Mouse (Mus musculus): ENCODE measurements around the gene Pcdh9.

The Pcdh9 gene

DNA sequence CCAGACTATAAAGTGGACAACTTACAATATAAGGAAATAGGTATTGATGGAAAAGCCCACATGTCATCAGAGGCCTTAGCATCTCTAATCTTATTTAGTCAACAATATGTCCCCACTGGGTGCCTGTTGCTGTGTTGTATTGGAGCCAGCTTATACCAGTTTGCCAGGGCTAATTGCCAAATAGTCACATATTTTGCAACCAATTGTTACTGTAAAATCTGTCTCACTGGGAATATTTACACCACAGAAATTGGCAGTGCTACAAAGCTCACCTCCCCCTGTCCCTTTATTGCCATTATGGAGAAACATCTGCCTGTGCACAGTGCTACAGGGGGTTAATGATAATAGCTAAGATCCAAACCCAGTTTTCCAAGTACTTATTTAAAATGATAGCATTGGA is 721.3 kb downstream of the Pcdh9 start:
- DNase-seq (ENCODE audit: low spot score in 2 of 2), result no peak

- no peak for DNase-seq (ENCODE audit: low spot score in 2 of 2)
These were observed 722.1 kb downstream of the Pcdh9 start for GRCm38 (mm10) chr14:93168367-93168766.

- no peak for DNase-seq (ENCODE audit: low spot score in 2 of 2)
These were observed 747.1 kb downstream of the Pcdh9 start for GRCm38 (mm10) chr14:93143414-93143813.

DNA sequence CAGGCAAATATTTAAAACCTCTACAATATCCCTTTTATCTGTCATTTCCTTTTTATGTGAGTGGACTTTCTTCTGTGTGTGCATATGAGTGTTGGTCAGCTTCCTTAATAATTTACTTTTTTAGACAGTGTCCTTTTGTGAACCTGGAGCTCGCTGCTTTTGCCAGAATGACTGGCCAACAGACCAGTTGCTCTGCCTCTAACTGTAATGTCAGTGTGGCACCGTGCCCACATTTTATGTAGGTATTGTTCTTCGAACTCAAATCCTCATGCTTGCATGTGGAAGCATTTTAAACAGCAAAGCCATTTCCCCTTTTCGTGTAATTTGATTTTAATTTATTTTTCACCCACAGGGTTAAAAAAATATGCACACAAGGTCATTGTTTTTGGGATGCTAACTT is 748.4 kb downstream of the Pcdh9 start:
- DNase-seq (ENCODE audit: low spot score in 2 of 2), result no peak

- DNase-seq (ENCODE audit: low spot score in 2 of 2), result no peak
These were observed 763.5 kb downstream of the Pcdh9 start for GRCm38 (mm10) chr14:93126993-93127392.

GRCm38 (mm10) chr14:93102755-93103154 is 787.7 kb downstream of the Pcdh9 start:
- DNase-seq (ENCODE audit: low spot score in 2 of 2), result no peak

DNA sequence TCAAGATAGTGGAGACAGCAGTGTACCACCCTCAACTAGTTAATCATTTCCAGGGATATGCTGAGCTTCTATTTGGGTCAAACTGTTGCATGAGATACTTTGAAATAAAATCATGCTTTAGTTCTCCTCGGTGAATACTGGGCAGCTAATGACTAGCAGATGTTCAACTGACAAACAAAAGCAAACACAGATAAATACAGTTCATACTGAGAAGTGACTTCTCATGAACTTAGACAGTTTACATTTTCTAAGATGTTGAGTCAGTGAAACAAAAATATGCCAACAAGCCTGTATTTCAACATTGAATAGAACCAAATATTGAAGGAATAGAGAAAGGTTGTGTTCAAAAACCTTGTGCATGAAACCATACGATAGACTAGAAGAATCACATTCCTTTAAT is 795.4 kb downstream of the Pcdh9 start:
- DNase-seq (ENCODE audit: low spot score in 2 of 2), result no peak

DNA sequence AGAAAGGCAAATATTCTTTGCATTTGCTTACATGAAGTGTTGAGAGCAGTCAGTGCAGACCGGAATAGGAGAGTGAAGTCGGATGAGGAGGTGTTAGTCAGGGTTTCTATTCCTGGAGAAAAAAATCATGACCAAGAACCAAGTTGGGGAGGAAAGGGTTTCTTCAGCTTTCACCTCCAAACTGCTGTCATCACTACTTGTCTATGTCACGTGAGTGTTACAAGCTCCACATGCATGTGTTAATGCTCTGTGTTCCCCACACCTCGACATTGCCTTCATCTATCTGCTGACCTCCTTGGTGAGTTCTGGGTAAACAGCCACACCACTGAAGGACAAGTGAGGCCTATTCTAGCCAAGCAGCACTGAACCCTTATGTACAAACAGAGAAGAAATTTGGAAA is 797.7 kb downstream of the Pcdh9 start:
- DNase-seq (ENCODE audit: low spot score in 2 of 2), result no peak

GRCm38 (mm10) chr14:93085646-93086045 is 804.8 kb downstream of the Pcdh9 start:
- DNase-seq (ENCODE audit: low spot score in 2 of 2), result no peak

- no peak for DNase-seq (ENCODE audit: low spot score in 2 of 2)
These were observed 807.3 kb downstream of the Pcdh9 start for GRCm38 (mm10) chr14:93083140-93083539.

DNA sequence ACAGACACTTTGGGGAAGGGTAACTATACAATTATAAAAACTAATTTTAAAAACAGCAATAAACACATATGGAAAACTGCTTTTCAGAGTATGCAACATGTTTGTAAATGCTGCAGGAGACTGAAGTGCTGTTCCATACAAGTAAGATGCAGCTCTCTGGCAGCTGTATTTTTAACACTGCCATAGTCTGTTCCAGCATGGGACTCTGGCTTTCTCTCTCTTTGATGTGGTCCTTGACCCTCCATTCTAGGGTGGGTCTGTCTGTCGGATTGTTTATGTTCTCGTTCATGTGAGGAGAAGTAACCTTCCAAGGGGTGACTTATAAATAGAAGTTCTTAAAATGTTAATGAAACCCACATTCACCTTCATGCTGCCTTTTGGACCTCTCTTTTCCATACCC is 809.6 kb downstream of the Pcdh9 start:
- no peak for DNase-seq (ENCODE audit: low spot score in 2 of 2)

- no peak for DNase-seq (ENCODE audit: low spot score in 2 of 2)
These were observed 814.7 kb downstream of the Pcdh9 start for GRCm38 (mm10) chr14:93075761-93076160.

DNA sequence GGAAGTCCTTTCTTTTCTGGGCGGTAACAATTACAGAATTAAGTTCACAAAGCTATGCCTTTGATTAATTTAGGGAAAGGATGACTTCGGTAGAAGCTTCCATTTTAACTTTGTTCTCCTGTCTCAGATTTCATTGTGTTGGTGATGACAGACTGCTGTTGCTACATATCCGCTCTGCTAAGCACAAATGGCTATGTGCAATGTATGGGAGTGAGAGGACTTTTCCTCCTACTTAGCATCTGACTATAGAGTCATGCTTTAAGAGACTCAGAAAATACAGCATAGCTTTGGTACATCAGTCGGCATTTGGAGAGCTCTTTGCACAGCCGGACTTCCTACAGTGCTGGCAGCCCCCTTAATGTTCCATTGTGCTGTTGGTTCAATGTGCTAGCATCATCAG is 818.1 kb downstream of the Pcdh9 start:
- DNase-seq (ENCODE audit: low spot score in 2 of 2), result no peak

- no peak for DNase-seq (ENCODE audit: low spot score in 2 of 2)
These were observed 820.3 kb downstream of the Pcdh9 start for GRCm38 (mm10) chr14:93070140-93070539.

GRCm38 (mm10) chr14:93067411-93068336 is 822.8 kb downstream of the Pcdh9 start:
- no peak for DNase-seq (ENCODE audit: low spot score in 2 of 2)

DNA sequence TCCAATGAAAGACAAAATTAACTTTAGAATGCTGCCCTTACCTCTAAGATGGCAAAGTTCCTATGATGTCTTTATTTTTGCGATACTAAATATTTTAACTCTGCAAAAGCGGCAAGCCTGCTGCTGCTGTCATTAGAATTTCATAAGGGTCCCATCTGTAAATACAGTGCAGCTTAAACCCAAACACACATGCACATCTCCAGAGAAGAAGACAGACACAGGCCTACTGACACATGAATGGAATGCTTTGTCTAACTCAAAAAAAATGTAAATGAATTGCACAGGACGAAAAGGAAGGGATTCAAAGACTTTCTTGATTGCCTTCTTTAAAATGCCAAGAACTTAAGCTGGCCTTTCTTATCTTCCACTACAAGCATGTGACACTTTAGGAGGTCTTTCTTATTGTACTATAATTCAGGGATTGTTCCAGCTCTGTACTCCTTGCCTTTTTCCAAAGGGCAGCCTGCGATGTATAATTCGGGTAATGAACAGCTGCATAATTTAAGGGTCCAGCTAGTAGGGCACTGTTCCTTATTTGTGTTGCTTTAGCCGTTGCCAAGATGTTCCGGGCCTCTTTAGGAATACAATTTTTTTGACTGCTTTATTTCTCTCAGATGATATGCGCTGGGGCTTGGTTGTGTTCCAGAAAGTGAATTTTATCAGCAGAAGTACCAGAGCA is 823.6 kb downstream of the Pcdh9 start:
- DNase-seq (ENCODE audit: low spot score in 2 of 2), result no peak

DNA sequence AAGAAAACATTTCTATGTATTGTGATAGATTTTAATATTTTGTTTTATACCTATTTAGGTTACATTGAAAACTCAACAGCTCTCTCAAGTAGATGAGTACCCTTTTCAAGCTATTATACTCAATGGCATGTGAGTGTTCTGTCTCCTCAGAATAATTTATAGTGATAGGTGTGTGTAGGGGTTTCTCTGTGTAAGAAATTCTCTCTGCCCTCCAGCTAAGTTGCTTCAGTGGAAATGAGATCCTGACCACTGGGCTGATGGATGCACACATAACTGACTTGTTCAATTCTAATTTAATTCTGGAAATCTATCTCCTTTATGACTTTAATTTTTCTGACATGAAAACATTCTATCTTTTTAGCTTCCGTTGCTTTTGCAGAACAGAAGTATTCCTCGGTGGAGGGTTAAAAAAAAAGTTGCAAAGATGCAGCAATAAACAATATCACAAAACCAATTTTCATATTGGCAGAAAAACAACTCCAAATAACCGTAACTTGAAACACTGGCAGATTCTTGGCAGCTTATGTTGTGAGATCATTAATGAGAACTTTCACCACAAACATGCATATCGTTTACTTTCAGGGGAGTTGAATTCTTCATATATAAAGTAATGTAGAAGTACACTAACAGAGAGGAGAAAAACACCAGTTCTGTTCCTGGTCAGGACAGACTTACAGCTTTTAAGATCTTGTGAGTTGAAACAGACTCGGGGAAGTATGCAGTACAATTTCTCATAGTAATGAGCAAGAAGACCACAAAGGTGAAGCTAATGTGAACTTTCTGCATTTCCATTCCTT is 828.5 kb downstream of the Pcdh9 start:
- no peak for DNase-seq (ENCODE audit: low spot score in 2 of 2)

- no peak for DNase-seq (ENCODE audit: low spot score in 2 of 2)
These were observed 831.7 kb downstream of the Pcdh9 start for GRCm38 (mm10) chr14:93058799-93059198.

DNA sequence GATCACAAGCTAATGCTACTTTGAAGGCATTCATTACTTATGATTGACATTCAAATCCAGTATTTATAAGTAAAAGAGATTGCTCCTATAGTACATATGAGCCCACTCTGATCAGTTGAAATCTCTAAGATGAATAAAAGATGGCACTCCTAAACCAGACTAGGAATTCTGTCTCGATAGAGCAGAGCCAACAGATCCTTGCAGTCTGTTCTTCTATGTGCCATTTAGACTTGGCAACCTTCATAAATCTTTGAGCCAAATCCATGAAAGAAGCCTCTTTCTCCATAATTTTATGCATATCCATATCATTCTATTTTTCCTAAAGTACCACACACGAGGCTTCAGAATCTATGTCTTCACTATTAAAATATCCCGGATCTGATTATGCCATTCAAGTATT is 834.5 kb downstream of the Pcdh9 start:
- DNase-seq (ENCODE audit: low spot score in 2 of 2), result no peak

DNA sequence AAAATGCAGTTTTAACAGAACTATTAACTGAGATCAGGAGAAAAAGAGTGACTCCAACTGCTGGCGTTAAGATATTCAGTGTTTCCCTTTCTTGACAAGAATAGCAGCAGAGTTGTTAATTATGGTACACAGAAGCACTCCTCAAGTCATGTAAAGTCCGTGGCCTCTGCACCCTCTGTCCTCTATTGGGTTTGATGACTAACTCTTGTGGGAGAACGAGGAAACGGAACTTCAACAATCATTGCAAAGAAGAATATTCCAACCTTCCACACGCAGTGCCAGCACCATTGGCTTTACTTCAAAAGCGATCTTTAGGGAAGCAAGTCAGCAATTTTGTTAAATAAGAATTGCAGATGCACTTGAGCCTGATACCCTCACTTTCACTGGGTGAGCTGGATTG is 849.9 kb downstream of the Pcdh9 start:
- no peak for DNase-seq (ENCODE audit: low spot score in 2 of 2)

DNA sequence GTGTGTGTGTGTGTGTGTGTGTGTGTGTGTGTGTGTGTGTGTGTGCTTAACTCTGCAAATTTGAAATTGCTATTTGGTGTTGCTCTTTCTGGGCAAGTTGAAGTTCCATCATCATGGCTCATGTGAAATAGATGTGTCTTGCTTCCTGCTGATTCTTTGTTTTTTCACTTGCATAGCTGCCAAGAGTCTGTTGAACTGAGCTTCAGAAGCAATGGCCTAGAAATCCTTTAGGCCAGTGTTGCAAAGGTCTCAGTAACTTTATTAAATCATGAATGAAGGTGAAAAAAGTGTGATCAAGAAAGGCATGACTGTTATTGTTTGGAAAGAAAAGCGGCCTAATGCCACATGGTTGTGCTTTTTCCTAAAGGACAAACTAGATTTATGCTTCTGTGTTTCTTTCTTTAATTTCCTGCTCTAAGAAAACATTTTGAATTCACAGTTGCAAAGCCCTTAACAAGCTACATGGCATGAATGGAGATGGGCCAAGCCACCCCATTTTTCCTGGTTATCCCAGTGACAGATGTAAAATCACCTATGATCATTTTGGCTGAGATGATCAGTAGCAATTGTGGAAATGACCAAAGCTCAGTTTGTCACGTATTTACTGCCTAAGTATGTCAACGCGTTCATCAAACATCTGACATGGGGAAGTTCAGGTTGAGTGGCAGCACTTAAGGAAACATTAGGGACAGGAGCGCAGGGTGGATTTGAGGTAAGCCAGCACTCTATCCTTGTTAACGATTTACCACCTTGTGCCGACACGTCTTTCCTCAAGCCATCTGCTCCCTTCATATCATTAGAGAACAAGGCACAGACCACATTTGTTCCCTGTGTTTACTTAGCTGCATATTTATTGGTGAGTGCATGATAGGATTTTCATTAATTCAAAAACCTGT is 850.9 kb downstream of the Pcdh9 start:
- no peak for DNase-seq (ENCODE audit: low spot score in 2 of 2)
